Mouse (Mus musculus): Measurements from ENCODE around the gene Kank1. TPM values are rescaled to one million over a fixed set of nuclear protein-coding genes. Genes with fewer than 3 reads are reported as not detected.

Kank1 gene
- polyA plus RNA-seq, 1 experiment = 6.3 TPM

DNA sequence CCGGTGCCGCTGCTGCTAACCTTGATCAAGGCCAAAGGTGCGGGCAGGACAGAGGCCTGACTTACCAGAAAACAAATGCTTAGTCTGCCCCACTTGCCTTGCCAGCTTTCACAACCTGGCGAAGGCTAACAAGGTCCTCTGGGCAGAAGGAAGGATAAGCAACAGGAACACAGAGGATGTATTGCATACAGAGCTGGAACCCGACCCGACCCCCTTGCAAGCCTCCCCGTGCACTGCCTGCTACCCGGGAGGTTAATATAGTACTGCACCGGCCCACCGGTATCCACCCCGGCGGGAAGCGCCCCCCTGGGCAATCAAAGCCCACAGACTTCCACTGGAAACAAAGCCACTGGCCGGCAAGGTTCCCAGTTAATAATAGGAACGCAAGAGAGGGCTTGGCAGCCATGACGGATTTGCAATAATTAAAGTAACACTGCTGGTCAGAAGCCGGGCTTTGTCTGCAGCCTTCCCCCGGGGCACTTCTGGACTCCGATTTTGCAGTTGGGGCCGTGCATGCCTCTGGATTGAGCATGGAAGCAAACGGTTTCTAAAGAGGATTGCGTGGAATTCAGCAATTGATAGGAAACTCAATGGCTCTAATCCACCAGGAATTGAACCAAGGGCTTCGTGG, 28.9 kb upstream of the Kank1 start:
- WGBS = 50% methylated on average over 23 of the region's 23 CpGs
- Histone ChIP-seq H3K4me1 (ENCODE audit: control insufficient read depth, insufficient read depth, insufficient read length, low read length) (no peaks in the 10 kb centered on the region), H3K36me3 (ENCODE audit: control insufficient read depth, insufficient read depth, low read length) (peaks cover 3% of the 10 kb centered on the region; the same call in 1 of the 2 replicates), H3K27ac (ENCODE audit: insufficient read depth, low read depth, low read length) (no peak overlapping the region), H3K4me3 (ENCODE audit: low read depth, low read length) (no peak overlapping the region), H3K27me3 (ENCODE audit: control insufficient read depth, insufficient read depth, low read length) (no peaks in the 10 kb centered on the region)
- no peak for TF ChIP-seq POLR2A (IDR thresholded peaks at IDR 0.05; ENCODE audit: low read depth, low read length)
- no peak for TF ChIP-seq CTCF (IDR thresholded peaks at IDR 0.05; ENCODE audit: extremely low read depth, insufficient read length, insufficient replicate concordance, low read depth, low read length)

DNA sequence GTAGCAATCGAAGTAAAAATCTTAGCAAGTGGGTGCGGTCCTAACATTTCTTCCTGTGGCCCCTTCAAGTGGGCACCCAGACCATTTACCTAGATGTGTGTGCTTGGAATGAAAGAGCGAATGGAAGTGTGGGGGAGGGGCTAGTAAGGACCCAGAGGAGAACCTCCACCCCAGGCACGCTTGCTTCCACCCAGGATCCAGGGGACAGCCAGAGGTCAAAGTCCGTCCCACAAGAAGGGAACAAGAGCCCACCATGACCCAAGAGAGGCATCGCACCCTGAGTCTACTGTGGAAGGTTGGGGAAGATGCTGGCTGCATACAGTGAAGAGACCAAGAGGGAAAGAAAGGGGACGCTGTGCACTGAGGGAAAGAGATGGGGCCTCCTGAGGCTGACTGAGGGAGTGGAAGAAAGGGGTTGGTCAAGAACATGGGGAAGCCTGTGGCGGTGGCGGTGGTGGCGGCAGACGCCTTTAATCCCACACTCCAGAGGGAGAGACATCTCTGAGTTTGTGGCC, 28.1 kb upstream of the Kank1 start:
- Histone ChIP-seq H3K4me3 (ENCODE audit: low read depth, low read length) (no peak overlapping the region), H3K27ac (ENCODE audit: insufficient read depth, low read depth, low read length) (no peak overlapping the region), H3K4me1 (ENCODE audit: control insufficient read depth, insufficient read depth, insufficient read length, low read length) (no peaks in the 10 kb centered on the region), H3K36me3 (ENCODE audit: control insufficient read depth, insufficient read depth, low read length) (no peaks in the 10 kb centered on the region), H3K27me3 (ENCODE audit: control insufficient read depth, insufficient read depth, low read length) (no peaks in the 10 kb centered on the region)
- TF ChIP-seq CTCF (IDR thresholded peaks at IDR 0.05; ENCODE audit: extremely low read depth, insufficient read length, insufficient replicate concordance, low read depth, low read length) (no peak), POLR2A (IDR thresholded peaks at IDR 0.05; ENCODE audit: low read depth, low read length) (no peak)
- WGBS = 92% methylated on average over 11 of the region's 11 CpGs

DNA sequence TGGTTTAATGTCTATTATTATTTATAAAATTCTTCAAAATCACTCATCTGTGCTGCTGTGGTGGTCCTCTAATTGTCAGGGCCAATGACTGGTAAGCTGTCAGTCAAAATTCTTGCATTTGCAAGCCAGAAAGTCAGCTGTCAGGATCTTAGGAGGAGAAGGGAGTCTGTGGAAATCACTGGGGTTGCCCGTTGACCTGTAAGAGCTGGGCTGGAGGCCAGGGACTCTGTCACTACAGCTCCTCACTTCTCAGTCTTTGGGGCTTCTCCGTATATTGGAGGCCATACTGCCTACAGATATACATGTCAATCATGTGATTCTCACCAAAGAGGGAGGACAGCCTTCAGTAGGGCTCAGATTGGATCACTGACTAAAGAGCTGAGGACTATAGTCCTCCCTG, 16.2 kb upstream of the Kank1 start:
- no peak overlapping the region for H3K4me3 ChIP-seq (ENCODE audit: low read depth, low read length)
- H3K36me3 ChIP-seq (ENCODE audit: control insufficient read depth, insufficient read depth, low read length) = no peaks in the 10 kb centered on the region
- H3K4me1 ChIP-seq (ENCODE audit: control insufficient read depth, insufficient read depth, insufficient read length, low read length) = peaks cover 2% of the 10 kb centered on the region; the same call in 1 of the 2 replicates
- TF ChIP-seq CTCF (IDR thresholded peaks at IDR 0.05; ENCODE audit: extremely low read depth, insufficient read length, insufficient replicate concordance, low read depth, low read length) = no peak
- TF ChIP-seq POLR2A (IDR thresholded peaks at IDR 0.05; ENCODE audit: low read depth, low read length) = no peak
- 28% methylated on average over 2 of the region's 2 CpGs for WGBS
- H3K27me3 ChIP-seq (ENCODE audit: control insufficient read depth, insufficient read depth, low read length) = no peaks in the 10 kb centered on the region
- H3K27ac ChIP-seq (ENCODE audit: insufficient read depth, low read depth, low read length) = peak overlapping the region; percentile 6; the same call in 1 of the 2 replicates

DNA sequence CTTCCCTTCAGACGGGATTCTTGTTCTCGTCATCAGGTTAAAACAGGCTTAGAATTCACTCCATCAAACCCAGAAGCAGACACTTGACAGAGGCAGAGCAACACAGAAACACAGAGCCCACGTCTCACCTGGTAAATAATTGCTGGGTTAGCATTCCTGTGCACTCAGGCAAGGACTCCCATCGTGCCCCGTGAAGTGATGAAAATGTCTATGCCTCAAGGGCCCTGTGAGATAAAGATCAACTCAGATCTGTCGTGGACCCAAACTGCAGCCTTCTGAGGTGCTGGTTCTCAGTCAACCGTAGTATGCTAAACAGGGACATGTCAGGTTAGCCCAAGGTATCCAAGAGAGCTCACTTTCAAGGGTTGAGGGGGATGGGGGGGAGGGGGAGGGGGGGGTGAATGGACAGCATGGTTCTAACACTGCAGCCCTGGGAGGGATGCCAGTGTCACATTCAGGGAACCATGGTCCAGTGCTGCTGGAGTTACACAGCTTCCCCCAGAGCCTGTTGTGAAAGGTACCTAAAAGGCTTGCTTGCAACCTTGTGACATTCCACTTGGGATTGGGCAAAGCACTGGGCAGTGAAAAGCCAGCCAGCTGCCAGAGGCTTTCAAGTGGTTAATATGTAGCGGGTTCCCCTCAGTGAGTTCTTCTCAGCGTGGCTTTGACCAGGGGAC, 14.7 kb upstream of the Kank1 start:
- WGBS = 76% methylated on average over 9 of the region's 9 CpGs
- Histone ChIP-seq H3K4me1 (ENCODE audit: control insufficient read depth, insufficient read depth, insufficient read length, low read length) (peaks cover 2% of the 10 kb centered on the region; the same call in 1 of the 2 replicates), H3K27me3 (ENCODE audit: control insufficient read depth, insufficient read depth, low read length) (no peaks in the 10 kb centered on the region), H3K27ac (ENCODE audit: insufficient read depth, low read depth, low read length) (no peak overlapping the region), H3K36me3 (ENCODE audit: control insufficient read depth, insufficient read depth, low read length) (no peaks in the 10 kb centered on the region), H3K4me3 (ENCODE audit: low read depth, low read length) (no peak overlapping the region)
- TF ChIP-seq POLR2A (IDR thresholded peaks at IDR 0.05; ENCODE audit: low read depth, low read length) (no peak), CTCF (IDR thresholded peaks at IDR 0.05; ENCODE audit: extremely low read depth, insufficient read length, insufficient replicate concordance, low read depth, low read length) (no peak)

DNA sequence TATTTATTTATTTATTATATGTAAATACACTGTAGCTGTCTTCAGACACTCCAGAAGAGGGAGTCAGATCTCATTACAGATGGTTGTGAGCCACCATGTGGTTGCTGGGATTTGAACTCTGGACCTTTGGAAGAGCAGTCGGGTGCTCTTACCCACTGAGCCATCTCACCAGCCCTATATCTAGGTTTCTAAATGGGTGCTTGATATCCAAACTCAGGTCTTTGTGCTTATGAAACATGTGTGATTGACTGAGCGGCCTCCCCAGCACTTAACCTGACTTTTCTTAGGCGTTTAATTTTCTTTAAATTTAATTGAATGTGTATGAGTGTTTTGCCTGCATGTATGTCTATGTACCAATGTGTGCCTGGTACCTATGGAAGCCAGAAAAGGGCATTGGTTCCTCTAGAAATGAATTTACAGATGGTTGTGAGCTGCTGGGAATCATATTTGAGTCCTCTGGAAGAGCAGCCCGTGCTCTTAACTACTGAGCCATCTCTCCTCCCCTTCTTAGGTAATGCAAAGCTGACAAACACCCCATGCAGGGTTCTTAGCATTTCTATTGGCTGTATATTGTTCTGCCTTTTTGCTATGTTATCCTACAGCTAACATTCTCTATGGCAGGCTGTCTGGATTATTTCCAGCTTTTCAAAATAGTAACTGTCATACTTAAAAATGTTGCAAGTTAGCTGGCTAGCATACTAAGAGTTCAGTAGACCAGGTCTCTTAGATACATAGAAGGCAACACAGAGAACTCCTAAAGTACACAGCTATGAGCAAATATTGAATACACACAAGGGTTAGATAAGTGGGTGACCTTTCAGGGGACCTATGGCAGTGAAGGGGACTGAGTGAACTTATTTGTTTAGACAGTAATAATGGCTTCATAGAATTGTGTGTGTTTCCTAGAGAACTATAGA, 6.5 kb upstream of the Kank1 start:
- Histone ChIP-seq H3K27me3 (ENCODE audit: control insufficient read depth, insufficient read depth, low read length) (no peaks in the 10 kb centered on the region), H3K4me3 (ENCODE audit: low read depth, low read length) (no peak overlapping the region), H3K4me1 (ENCODE audit: control insufficient read depth, insufficient read depth, insufficient read length, low read length) (no peaks in the 10 kb centered on the region), H3K27ac (ENCODE audit: insufficient read depth, low read depth, low read length) (no peak overlapping the region), H3K36me3 (ENCODE audit: control insufficient read depth, insufficient read depth, low read length) (no peaks in the 10 kb centered on the region)
- WGBS = 73% methylated on average over 4 of the region's 4 CpGs
- TF ChIP-seq CTCF (IDR thresholded peaks at IDR 0.05; ENCODE audit: extremely low read depth, insufficient read length, insufficient replicate concordance, low read depth, low read length) (no peak), POLR2A (IDR thresholded peaks at IDR 0.05; ENCODE audit: low read depth, low read length) (no peak)

DNA sequence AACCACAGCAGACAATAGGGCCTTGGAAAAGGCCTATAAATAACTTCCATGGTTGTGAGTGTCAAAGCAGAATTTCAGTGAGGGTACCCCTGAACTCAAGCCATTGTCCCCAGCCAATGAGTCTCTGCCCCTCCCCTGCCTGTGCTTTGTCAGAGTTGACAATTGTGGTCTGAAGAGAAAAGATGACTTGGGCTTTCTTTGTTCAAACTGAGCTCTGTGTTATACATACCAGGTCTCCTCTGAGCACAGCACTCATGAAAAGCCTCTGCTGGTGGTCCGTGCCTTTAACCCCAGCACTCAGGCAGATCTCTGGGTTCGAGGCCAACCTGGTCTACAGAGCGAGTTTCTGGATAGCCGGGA, 5.8 kb upstream of the Kank1 start:
- no peak overlapping the region for H3K4me3 ChIP-seq (ENCODE audit: low read depth, low read length)
- 82% methylated on average over 4 of the region's 4 CpGs for WGBS
- no peaks in the 10 kb centered on the region for H3K4me1 ChIP-seq (ENCODE audit: control insufficient read depth, insufficient read depth, insufficient read length, low read length)
- no peak overlapping the region for H3K27ac ChIP-seq (ENCODE audit: insufficient read depth, low read depth, low read length)
- TF ChIP-seq POLR2A (IDR thresholded peaks at IDR 0.05; ENCODE audit: low read depth, low read length) (no peak), CTCF (IDR thresholded peaks at IDR 0.05; ENCODE audit: extremely low read depth, insufficient read length, insufficient replicate concordance, low read depth, low read length) (no peak)
- H3K27me3 ChIP-seq (ENCODE audit: control insufficient read depth, insufficient read depth, low read length) = no peaks in the 10 kb centered on the region
- H3K36me3 ChIP-seq (ENCODE audit: control insufficient read depth, insufficient read depth, low read length) = no peaks in the 10 kb centered on the region
